13 mouse cellular contexts compared by ENCODE assay signal in the genomic region with DNA sequence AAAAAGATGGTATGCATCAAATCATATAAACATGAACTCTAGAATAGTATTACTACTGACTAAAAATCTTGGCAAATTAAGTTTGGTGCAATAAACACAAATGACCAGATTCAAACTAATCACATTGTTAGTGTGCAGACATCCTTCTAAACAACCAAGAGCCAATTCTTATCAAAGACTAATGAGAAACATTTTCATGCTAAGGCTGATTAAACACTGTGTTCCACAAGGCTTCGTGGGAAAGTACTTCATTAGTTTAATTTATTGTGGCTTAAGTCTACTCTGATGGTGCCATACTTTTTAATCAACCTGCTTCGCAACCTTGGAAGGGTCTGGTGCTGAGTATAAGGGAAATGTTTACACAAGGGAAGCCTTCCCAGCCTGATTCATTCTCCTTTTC.
"Had no signal": no experiment of that assay in that cellular context is flagged by ENCODE, and none has a peak within 500 bp of the region (broad histone marks: within the 10 kb centered on the region; RNA-seq: fewer than 3 reads in every experiment).

No protein-coding gene starts in this region.

- H3K27ac ChIP-seq: limb, embryonic 12.5 days; lung, embryonic 15.5 days; midbrain, embryonic 13.5 days; neural tube, embryonic 12.5 days; stomach, postnatal 0 days had no signal

- ATAC-seq: intestine, postnatal 0 days; midbrain, embryonic 13.5 days had no signal

- H3K9ac ChIP-seq: limb, embryonic 12.5 days; lung, embryonic 15.5 days; midbrain, embryonic 13.5 days; neural tube, embryonic 12.5 days had no signal

- H3K4me1 ChIP-seq: limb, embryonic 12.5 days; lung, embryonic 15.5 days; midbrain, embryonic 13.5 days; neural tube, embryonic 12.5 days had no signal

- DNase-seq: kidney, adult 8-10 months; kidney, postnatal 25 days; layer of hippocampus, adult 9-11 months; right cerebral cortex, adult 18-20 months; right cerebral cortex, postnatal 25 days; thymus, postnatal 14 days had no signal

- H3K9me3 ChIP-seq: limb, embryonic 12.5 days; lung, embryonic 15.5 days; midbrain, embryonic 13.5 days; neural tube, embryonic 12.5 days had no signal

- H3K4me3 ChIP-seq: limb, embryonic 12.5 days; lung, embryonic 15.5 days; midbrain, embryonic 13.5 days; neural tube, embryonic 12.5 days had no signal

- H3K4me2 ChIP-seq: limb, embryonic 12.5 days; liver, embryonic 11.5 days; lung, embryonic 15.5 days; midbrain, embryonic 13.5 days; neural tube, embryonic 12.5 days had no signal

- H3K27me3 ChIP-seq: limb, embryonic 12.5 days; lung, embryonic 15.5 days; midbrain, embryonic 13.5 days; neural tube, embryonic 12.5 days had no signal
